Mouse (Mus musculus): ENCODE results near the gene Swsap1. TPM values are rescaled to one million over a fixed set of nuclear protein-coding genes. Genes with fewer than 3 reads are reported as not detected.

Gene Swsap1
- total and polyA plus RNA-seq, 2 experiments: 4.7 to 5.3 TPM

DNA sequence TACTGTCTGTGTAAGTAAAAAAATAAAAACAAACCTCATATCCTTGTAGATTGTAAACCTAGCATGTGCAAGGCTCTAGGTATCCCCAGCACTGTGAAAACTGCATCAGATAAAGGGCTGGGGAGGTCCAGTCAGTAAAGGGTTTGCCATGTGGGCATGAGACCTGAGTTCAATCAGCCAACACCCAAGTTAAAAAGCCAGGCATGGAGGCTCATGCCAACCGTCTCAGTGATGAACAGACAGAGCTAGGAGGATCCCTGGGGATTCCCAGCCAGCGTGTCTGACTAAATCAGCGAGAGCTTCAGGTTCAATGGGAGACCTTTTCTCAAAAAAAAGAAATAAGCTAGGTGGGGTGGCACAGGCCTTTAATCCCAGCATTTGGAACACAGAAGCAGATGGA, 30.5 kb upstream of the Swsap1 start:
- Histone ChIP-seq H3K9ac (ENCODE audit: low read depth, low read length) (peak overlapping the region; percentile 40; the same call in 1 of the 2 replicates), H3K36me3 (ENCODE audit: control insufficient read depth, insufficient read depth, low read length) (peaks cover 12% of the 10 kb centered on the region), H3K27me3 (ENCODE audit: control insufficient read depth, insufficient read depth, low read length) (no peaks in the 10 kb centered on the region), H3K4me3 (ENCODE audit: insufficient read depth, low read depth, low read length) (no peak overlapping the region), H3K4me1 (ENCODE audit: control insufficient read depth, insufficient read depth, low read length) (peaks cover 17% of the 10 kb centered on the region), H3K27ac (replicated peaks; ENCODE audit: insufficient read depth, low read depth, low read length) (peak overlapping the region; percentile 83), H3K79me2 (ENCODE audit: control insufficient read depth, insufficient read depth, low read length) (no peaks in the 10 kb centered on the region; the same call in 1 of the 2 replicates)
- DNase-seq (ENCODE audit: extremely low read depth, low read depth, low spot score): peak; percentile 52
- WGBS: 32% methylated on average over 3 of the region's 3 CpGs
- TF ChIP-seq CTCF (IDR thresholded peaks at IDR 0.05; ENCODE audit: low read depth, low read length): no peak
- TF ChIP-seq POLR2A (IDR thresholded peaks at IDR 0.05; ENCODE audit: extremely low read depth, insufficient read depth, low read length): no peak

DNA sequence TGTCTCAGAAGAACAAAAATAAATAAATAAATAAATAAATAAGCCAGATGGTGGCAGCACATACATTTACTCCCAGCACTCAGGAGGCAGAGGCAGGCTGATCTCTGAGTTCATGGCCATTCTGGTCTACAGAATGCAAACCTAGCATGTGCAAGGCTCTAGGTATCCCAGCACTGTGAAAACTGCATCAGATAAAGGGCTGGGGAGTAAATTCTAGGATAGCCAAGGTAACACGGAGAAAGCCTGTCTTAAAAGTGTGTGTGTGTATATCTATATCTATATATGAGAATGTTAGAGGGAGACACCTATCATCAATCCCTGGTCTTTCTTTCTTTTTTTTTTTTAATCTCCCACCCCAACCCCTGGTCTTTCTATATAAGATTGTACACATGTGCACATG, 30.0 kb upstream of the Swsap1 start:
- Histone ChIP-seq H3K27me3 (ENCODE audit: control insufficient read depth, insufficient read depth, low read length) (no peaks in the 10 kb centered on the region), H3K4me3 (ENCODE audit: insufficient read depth, low read depth, low read length) (peak overlapping the region; percentile 65), H3K79me2 (ENCODE audit: control insufficient read depth, insufficient read depth, low read length) (no peaks in the 10 kb centered on the region; the same call in 1 of the 2 replicates), H3K27ac (replicated peaks; ENCODE audit: insufficient read depth, low read depth, low read length) (peak overlapping the region; percentile 98), H3K9ac (ENCODE audit: low read depth, low read length) (peak overlapping the region; percentile 89), H3K4me1 (ENCODE audit: control insufficient read depth, insufficient read depth, low read length) (peaks cover 17% of the 10 kb centered on the region), H3K36me3 (ENCODE audit: control insufficient read depth, insufficient read depth, low read length) (peaks cover 12% of the 10 kb centered on the region)
- WGBS: 73% methylated on average over 1 of the region's 1 CpGs
- no peak for TF ChIP-seq POLR2A (IDR thresholded peaks at IDR 0.05; ENCODE audit: extremely low read depth, insufficient read depth, low read length)
- no peak for TF ChIP-seq CTCF (IDR thresholded peaks at IDR 0.05; ENCODE audit: low read depth, low read length)
- DNase-seq (ENCODE audit: extremely low read depth, low read depth, low spot score): peak; percentile 33

DNA sequence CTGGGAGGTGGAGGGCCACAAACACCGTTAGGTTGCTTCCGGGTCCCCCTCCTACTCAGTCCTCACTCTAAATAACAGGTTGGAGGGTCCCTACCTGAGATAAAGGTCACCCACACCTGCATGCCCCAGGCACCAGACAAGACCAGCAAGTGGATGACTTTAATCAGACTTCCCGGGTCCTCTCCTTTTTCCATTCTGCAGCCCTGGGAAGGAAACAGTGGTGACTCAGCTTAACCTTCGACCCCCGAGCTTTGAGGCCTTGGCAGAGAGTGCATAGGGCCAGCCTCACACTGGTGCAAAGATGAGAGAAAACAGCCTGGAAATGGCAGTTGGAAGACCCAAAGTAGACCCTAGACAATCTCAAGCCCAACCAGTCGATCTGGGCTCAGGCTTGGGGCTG, 29.4 kb upstream of the Swsap1 start:
- Histone ChIP-seq H3K79me2 (ENCODE audit: control insufficient read depth, insufficient read depth, low read length) (no peaks in the 10 kb centered on the region; the same call in 1 of the 2 replicates), H3K27me3 (ENCODE audit: control insufficient read depth, insufficient read depth, low read length) (no peaks in the 10 kb centered on the region), H3K27ac (replicated peaks; ENCODE audit: insufficient read depth, low read depth, low read length) (peak overlapping the region; percentile 98), H3K4me1 (ENCODE audit: control insufficient read depth, insufficient read depth, low read length) (peaks cover 17% of the 10 kb centered on the region), H3K9ac (ENCODE audit: low read depth, low read length) (peak overlapping the region; percentile 89), H3K36me3 (ENCODE audit: control insufficient read depth, insufficient read depth, low read length) (peaks cover 12% of the 10 kb centered on the region), H3K4me3 (ENCODE audit: insufficient read depth, low read depth, low read length) (peak overlapping the region; percentile 65)
- 8% methylated on average over 6 of the region's 6 CpGs for WGBS
- TF ChIP-seq POLR2A (IDR thresholded peaks at IDR 0.05; ENCODE audit: extremely low read depth, insufficient read depth, low read length) (no peak), CTCF (IDR thresholded peaks at IDR 0.05; ENCODE audit: low read depth, low read length) (no peak)
- DNase-seq (ENCODE audit: extremely low read depth, low read depth, low spot score): peak; percentile 79

DNA sequence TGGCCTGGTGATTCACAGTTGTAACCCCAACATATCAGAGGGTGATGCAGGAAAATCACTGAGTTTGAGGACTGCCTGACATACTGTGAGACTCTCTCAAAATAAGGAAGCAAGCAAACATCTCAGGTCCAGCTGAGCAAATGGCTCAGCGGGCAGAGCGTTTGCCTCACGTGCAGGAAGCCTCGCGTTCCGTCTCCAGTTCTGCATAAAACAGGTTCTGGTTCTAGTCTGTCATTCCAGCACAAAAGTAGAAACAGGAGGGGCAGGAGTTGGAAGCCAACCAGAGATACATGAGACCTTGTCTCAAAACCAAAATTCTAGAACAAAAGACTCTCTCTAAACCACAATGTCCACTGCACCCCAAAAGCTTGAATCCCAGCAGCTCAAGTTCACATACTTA, 28.8 kb upstream of the Swsap1 start:
- peak; percentile 40 for DNase-seq (ENCODE audit: extremely low read depth, low read depth, low spot score)
- peaks cover 12% of the 10 kb centered on the region for H3K36me3 ChIP-seq (ENCODE audit: control insufficient read depth, insufficient read depth, low read length)
- no peak for TF ChIP-seq POLR2A (IDR thresholded peaks at IDR 0.05; ENCODE audit: extremely low read depth, insufficient read depth, low read length)
- TF ChIP-seq CTCF (IDR thresholded peaks at IDR 0.05; ENCODE audit: low read depth, low read length): no peak
- H3K27ac ChIP-seq (replicated peaks; ENCODE audit: insufficient read depth, low read depth, low read length): peak overlapping the region; percentile 98
- WGBS: under 1% methylated on average over 6 of the region's 6 CpGs
- no peaks in the 10 kb centered on the region for H3K27me3 ChIP-seq (ENCODE audit: control insufficient read depth, insufficient read depth, low read length)
- peak overlapping the region; percentile 65 for H3K4me3 ChIP-seq (ENCODE audit: insufficient read depth, low read depth, low read length)
- peaks cover 14% of the 10 kb centered on the region for H3K4me1 ChIP-seq (ENCODE audit: control insufficient read depth, insufficient read depth, low read length)
- H3K9ac ChIP-seq (ENCODE audit: low read depth, low read length): peak overlapping the region; percentile 76
- no peaks in the 10 kb centered on the region; the same call in 1 of the 2 replicates for H3K79me2 ChIP-seq (ENCODE audit: control insufficient read depth, insufficient read depth, low read length)

DNA sequence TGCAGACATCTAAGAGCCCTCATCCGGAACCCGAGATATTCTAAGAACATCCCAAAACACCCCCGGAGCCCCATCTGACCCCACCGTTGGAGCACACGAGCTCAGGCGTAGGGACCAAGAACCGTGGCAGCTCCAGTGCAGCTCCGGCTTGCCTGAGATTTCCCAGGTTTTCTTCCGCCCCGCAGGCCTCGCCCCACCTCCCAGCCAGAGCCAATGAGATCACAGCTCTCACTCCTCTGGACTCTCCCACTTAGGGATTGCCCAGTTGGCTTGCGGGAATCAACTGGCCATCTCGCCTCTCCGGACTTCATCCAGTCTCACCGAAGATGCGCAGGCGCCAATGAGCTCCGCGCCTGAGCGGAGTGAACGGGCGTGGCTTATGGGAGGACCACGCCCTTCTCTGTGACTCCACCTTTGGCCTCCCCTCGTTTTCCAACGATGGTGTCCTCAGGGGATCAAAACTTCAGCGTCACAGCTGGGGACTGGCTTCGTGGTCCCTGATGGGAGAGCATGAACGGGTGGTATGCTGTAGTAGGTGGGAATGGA, 28.3 kb upstream of the Swsap1 start, which contains the start of the genes Ccdc159 and Tmem205:
Gene Ccdc159 (plus strand): TSS at position 264 of the 546 bp plus-strand sequence.
Gene Tmem205 (minus strand): TSS at position 349 of the 546 bp plus-strand sequence.
- WGBS: under 1% methylated on average over 28 of the region's 28 CpGs
- H3K4me3 ChIP-seq (ENCODE audit: insufficient read depth, low read depth, low read length): peak within 1 kb of the TSS; percentile 65
- peak within 1 kb of the TSS; percentile 98 for H3K27ac ChIP-seq (replicated peaks; ENCODE audit: insufficient read depth, low read depth, low read length)
- H3K9ac ChIP-seq (ENCODE audit: low read depth, low read length): peak within 1 kb of the TSS; percentile 89
- peaks cover 14% of the 10 kb centered on the region for H3K4me1 ChIP-seq (ENCODE audit: control insufficient read depth, insufficient read depth, low read length)
- H3K36me3 ChIP-seq (ENCODE audit: control insufficient read depth, insufficient read depth, low read length): peaks cover 12% of the 10 kb centered on the region
- DNase-seq (ENCODE audit: extremely low read depth, low read depth, low spot score): peak; percentile 99
- H3K79me2 ChIP-seq (ENCODE audit: control insufficient read depth, insufficient read depth, low read length): no peaks in the 10 kb centered on the region; the same call in 1 of the 2 replicates
- no peaks in the 10 kb centered on the region for H3K27me3 ChIP-seq (ENCODE audit: control insufficient read depth, insufficient read depth, low read length)
- TF ChIP-seq CTCF (IDR thresholded peaks at IDR 0.05; ENCODE audit: low read depth, low read length): no peak
- TF ChIP-seq POLR2A (IDR thresholded peaks at IDR 0.05; ENCODE audit: extremely low read depth, insufficient read depth, low read length): peak; percentile 99

DNA sequence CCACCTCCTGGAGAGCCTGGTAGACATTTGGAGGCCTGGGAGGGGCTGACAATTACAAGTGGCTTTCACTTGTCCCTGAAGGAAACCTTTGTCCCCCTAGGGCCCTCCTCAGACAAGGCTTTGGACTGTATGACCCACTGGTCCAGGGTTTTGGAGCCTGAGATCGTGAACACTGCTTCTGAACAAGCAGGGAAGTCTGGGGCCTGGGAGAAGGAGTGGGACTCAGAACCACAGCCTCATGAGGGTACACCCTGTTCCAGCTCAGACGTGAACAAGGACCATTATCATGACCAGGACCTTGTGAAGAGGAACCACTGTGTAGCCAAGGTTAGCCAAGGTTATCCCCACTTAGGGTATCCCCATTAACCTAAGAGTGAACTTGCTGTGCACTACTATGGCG, 26.3 kb upstream of the Swsap1 start:
- H3K36me3 ChIP-seq (ENCODE audit: control insufficient read depth, insufficient read depth, low read length): peaks cover 7% of the 10 kb centered on the region; the same call in 1 of the 2 replicates
- H3K27ac ChIP-seq (replicated peaks; ENCODE audit: insufficient read depth, low read depth, low read length): no peak overlapping the region
- no peaks in the 10 kb centered on the region; the same call in 1 of the 2 replicates for H3K79me2 ChIP-seq (ENCODE audit: control insufficient read depth, insufficient read depth, low read length)
- H3K4me1 ChIP-seq (ENCODE audit: control insufficient read depth, insufficient read depth, low read length): peaks cover 8% of the 10 kb centered on the region
- H3K27me3 ChIP-seq (ENCODE audit: control insufficient read depth, insufficient read depth, low read length): no peaks in the 10 kb centered on the region
- H3K9ac ChIP-seq (ENCODE audit: low read depth, low read length): no peak overlapping the region
- WGBS: 94% methylated on average over 3 of the region's 3 CpGs
- no peak overlapping the region for H3K4me3 ChIP-seq (ENCODE audit: insufficient read depth, low read depth, low read length)
- no peak for TF ChIP-seq POLR2A (IDR thresholded peaks at IDR 0.05; ENCODE audit: extremely low read depth, insufficient read depth, low read length)
- no peak for TF ChIP-seq CTCF (IDR thresholded peaks at IDR 0.05; ENCODE audit: low read depth, low read length)
- DNase-seq (ENCODE audit: extremely low read depth, low read depth, low spot score): no peak

Measured in liver, adult 2 months (tissue).